Mouse (Mus musculus): Measurements from ENCODE around the gene Slc39a11.
"Not testable (repeated sequence)": the region's sequence is repeated elsewhere in the genome, so short reads cannot be mapped to it uniquely, and the experiment has no call there.

Slc39a11 gene

DNA sequence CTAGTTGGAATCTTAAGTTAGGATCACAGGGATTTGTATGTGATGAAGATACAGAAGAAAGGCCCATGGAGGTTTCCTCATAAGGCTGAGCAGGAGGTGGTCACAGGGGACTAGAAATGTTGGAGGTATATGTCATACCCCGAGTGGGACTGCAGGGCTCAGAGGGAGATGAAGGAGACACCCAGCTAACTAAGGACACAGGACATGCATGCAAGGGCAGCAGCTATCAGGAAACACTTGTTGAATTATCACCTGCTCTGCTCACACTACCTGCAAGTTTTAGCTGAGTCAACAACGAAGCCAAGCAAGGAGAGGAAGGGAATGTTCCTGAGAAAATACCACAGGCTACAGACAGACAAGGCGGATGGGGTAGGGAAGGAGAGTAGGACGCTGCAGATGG lies 17.8 kb upstream of the Slc39a11 start:
- no peak for DNase-seq (ENCODE audit: low spot score)

GRCm38 (mm10) chr11:113667122-113667521 lies 17.2 kb upstream of the Slc39a11 start:
- DNase-seq (ENCODE audit: low spot score): no peak

DNA sequence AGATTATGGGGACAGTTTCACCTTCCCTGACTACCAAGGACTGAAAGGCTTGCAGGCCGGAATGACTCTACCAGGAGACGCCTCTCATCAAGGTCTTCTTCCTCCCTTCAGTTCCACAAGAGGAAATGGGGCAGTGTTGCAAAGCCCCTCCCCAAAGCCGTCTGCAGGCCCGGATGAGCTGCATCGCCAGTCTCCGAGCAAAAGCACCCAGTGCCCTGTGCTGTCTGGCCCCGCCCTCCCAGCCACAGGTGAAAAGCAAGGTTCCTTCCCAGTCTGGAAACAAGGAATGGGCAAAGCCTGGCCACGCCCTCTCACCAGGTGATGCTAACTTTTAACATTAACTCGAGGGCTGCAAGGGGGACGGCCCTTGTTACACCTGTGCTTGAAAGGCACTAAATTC lies 16.8 kb upstream of the Slc39a11 start:
- DNase-seq (ENCODE audit: low spot score): no peak

GRCm38 (mm10) chr11:113666205-113666604 lies 16.3 kb upstream of the Slc39a11 start:
- DNase-seq (ENCODE audit: low spot score): no peak

- DNase-seq (ENCODE audit: low spot score): no peak
These were observed 14.4 kb upstream of the Slc39a11 start for GRCm38 (mm10) chr11:113664279-113664678.

DNA sequence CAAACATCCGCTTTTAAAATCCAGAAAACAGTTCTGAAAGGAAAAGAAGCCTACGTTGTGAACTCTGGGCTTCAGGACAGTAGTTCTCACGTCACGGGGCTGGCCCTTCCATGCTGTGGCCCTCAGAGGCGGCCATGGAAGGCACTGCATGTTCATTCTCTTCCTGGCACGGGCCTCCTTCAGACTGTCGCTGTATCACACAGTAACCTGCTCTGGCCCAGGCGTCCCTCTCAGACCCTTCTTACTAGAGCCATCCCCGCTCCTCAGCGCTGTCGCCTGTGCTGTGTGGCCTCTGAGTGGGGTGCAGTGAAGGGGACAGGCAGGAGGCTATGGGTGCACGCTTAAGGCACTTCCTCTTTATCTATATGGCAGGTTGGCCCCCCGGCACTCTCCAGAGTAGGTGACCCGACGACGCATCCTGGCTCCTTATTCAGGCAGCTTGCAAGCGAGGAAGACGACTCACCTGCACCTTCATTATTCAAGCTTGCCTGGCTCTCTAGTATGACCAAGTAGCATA lies 12.0 kb upstream of the Slc39a11 start:
- DNase-seq (ENCODE audit: low spot score): no peak

DNA sequence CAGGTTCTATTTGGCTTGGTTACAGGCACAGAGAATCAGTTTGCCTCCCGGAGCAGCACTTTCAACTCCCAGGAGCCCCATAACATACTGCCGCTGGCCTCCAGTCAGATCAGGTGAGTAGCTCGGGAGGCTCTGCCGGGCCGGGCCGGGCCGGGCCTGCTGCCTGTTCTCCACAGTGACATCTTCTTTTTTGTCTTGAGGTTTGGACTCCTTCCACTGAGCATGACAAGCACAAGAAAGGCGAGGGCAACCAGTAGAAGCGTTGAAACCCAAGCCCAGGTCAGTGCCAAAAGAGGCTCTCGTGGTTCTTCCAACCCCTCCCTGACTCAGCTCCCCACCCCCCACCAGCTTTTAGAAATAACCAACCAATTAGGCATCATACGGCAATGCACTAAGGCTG lies 11.1 kb upstream of the Slc39a11 start:
- DNase-seq (ENCODE audit: low spot score): no peak

DNA sequence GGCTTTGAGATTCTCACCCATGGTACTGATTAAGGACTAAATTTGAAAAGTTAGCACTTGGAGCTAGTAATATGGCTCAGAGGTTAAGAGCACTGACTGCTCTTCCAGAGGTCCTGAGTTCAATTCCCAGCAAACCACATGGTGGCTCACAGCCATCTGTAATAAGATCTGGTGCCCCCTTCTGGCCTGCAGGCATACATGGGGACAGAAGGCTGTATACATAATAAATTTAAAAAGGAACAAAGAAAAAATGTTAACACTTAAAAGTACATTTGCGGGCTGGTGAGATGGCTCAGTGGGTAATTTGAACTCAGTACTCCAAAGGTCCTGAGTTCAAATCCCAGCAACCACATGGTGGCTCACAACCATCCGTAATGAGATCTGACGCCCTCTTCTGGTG lies 10.3 kb upstream of the Slc39a11 start:
- not testable (repeated sequence) for DNase-seq (ENCODE audit: low spot score)

DNA sequence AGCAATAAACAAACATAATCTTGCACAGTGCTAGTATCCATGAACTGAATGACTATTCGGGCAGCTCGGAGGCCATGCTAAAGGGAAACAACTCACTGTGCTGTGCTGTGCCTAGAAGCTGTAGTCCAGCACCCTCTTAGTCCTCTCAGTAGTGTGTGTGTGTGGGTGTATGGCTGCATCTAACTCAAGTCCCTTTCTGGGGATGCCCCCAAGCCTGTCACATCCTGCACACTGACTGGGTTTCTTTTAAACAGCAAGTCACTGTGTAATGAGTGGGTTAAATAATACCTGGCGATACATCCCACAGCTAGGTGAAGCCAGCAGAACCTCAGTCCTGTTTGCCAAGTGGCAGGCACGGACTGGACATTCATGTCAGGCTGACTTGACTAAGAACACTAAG lies 8.9 kb upstream of the Slc39a11 start:
- no peak for DNase-seq (ENCODE audit: low spot score)

DNA sequence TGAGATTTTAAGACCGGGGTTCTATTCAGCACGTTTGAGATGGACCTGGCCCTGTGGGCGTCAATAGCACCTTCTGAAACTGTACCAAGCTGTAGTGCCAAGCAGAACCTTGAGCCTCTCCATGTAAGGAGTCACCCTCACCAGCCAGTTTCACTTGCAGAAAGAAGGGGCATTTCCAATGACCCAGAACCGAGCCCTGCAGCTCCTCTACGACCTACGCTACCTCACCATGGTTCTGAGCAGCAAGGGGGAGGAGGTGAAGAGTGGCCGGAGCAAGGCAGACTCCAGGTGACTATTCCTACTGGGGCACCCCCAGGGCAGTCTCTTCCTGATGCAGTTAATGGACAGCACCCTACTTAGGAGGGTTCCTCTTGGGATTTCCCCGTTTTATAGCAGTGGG lies 8.4 kb upstream of the Slc39a11 start:
- no peak for DNase-seq (ENCODE audit: low spot score)

DNA sequence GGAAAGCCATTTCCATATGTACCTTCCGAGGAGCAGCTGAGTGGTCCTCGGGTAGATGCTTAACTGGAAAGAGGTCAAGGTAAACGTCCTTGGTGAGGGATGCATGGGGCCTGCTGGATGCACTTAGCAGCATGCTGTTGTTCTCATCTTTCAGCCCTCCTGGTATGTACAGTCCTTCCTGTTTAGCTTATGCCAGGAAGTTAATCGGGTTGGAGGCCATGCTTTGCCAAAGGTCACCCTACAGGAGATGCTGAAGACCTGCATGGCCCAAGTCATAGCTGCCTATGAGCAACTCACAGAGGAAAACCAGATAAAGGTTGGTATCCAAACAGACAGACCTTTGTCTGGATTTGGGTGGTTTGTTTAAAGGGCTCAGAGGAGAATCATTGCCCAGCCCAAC lies 7.3 kb upstream of the Slc39a11 start:
- no peak for DNase-seq (ENCODE audit: low spot score)

DNA sequence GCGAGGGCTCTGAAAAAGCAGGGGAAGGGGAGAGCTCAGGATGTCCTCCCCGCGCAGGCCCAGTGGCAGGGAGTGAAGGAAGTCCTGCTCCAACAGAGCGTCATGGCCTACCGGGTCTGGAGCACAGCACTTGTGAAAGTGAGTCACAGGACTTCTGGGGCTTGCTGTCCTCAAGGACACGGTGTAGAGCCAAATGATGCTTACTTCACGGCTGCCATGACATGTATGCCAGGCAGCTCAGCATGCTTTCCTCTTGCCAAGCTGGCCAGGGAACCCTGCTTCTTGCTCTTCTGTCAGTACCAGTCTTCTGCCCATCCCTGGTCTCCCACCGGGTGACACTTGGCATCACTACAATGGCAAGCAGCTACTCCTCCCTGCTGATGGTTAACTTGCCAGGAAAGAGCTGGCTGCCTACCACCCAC lies 6.6 kb upstream of the Slc39a11 start:
- DNase-seq (ENCODE audit: low spot score): no peak

DNA sequence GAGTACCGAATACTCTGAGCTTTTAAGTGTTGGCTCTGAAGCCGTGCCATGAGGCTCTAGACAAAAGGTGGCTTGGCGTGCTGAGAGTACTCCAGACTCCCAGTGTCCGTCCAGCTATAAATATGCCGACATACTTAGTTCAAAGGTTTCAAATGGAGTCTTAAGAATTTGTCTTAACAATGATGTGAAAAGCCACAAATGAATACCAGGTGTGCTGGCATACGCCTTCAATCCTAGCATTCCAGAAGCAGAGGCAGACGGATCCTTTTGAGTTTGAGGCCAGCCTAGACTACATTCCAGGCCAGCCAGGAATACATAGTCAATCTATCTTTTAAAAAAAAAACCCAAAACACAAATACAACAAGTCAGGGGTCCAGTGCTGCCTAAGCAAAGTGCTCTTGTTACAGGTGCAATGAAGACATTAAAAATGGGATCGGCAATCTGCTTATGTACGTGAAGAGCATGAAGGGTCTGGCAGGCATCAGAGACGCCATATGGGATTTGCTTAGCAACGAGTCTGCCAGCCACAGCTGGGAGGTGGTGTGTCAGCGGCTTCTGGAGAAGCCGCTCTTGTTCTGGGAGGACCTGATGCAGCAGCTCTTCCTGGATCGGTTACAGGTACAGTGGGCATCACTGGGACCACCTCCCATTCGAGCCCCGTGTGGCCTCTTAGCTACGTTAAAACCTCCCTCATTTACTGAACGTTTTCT lies 4.8 kb upstream of the Slc39a11 start:
- DNase-seq (ENCODE audit: low spot score): no peak

DNA sequence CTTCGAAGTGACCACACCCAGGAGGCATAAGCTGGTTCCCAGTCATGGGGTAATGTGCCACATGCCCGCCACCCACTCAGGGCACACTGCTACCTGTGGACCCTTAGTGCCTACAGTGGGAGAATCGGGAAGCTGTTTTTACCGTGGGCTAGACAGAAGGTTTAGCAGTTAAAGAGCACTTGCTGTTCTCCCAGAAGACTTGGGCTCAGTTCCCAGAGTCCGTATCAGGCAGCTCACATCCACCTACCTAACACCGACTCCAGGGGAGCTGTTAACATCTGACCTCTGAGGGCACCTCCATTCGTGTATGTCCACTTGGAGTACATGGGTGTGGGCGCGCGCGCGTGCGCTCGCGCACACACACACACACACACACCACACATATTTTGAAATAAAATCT lies 4.2 kb upstream of the Slc39a11 start:
- DNase-seq (ENCODE audit: low spot score): no peak

- DNase-seq (ENCODE audit: low spot score): no peak
These were observed 2.6 kb upstream of the Slc39a11 start for GRCm38 (mm10) chr11:113652516-113652915.

GRCm38 (mm10) chr11:113651907-113652273 lies 2.0 kb upstream of the Slc39a11 start:
- DNase-seq (ENCODE audit: low spot score): peak; percentile 21

GRCm38 (mm10) chr11:113651206-113651906 lies 1.5 kb upstream of the Slc39a11 start:
- DNase-seq (ENCODE audit: low spot score): no peak

- no peak for DNase-seq (ENCODE audit: low spot score)
These were observed 1.1 kb downstream of the Slc39a11 start, which contains the start of gene Cog1 for GRCm38 (mm10) chr11:113648690-113649352. Cog1 (plus strand) TSS chr11:113649169.

GRCm38 (mm10) chr11:113648152-113648551 lies 1.7 kb downstream of the Slc39a11 start:
- peak; percentile 79 for DNase-seq (ENCODE audit: low spot score)

DNA sequence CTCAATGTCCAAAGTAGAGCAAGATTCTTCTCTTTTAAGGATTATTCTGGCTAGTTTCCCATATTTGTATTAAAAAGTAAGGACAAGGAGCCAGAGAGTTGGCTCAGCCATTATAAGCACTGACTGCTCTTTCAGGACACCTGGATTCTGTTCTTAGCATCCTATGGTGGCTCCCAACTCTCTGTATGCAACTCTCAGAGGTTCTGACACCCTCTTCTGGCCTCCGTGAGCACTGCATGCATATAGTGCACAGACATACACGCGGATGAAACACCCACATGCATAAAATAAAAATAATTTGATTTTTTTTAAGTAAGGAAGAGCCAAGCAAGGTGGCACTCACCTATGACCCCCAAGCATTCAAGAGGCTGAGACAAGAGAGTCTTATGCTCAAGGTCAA lies 4.7 kb downstream of the Slc39a11 start:
- no peak for DNase-seq (ENCODE audit: low spot score)

GRCm38 (mm10) chr11:113638680-113639079 lies 11.2 kb downstream of the Slc39a11 start:
- DNase-seq (ENCODE audit: low spot score): no peak

DNA sequence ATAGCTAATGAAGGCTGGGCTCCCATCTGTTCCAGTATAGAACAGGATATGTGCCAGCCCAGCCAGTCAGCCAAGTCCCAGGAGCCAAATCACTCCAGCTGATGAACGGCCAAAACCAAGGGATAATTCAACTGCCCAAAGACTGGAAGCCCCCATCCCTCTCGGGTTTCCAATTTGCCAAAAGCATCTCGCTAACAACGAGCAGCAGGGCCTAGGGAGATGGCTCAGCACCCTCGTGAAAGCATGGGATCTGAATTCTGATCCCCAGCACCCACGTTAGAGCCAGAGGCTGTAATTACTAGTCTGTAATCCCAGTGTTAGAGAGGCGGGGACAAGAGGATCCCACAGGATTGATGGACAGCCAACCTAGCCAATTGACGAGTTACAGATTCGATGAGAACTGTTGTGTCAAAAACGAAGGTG lies 15.2 kb downstream of the Slc39a11 start:
- no peak for DNase-seq (ENCODE audit: low spot score)

DNA sequence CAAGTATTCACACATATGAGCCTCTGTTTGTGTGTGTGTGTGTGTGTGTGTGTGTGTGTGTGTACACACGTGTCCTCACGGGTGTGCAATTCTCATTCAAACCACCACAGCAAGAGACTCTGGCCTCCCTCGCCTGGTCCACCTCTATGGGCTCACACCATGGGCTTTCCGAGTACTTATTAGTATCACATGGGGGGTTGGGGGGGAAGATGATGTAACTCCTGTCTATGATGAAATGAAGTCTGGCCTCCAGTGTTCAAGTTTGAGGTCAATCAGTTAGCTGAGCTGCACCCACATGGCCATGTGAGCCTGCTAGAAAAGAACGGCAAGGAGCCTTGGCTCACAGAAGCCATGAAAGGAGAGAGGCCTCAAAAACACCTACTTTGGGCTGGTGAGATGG lies 16.5 kb downstream of the Slc39a11 start:
- DNase-seq (ENCODE audit: low spot score): no peak

Measured in ovary, postnatal 36 days (tissue).